Mouse (Mus musculus) myocyte (in vitro differentiated cells): ENCODE results near the gene Fam131c. TPM values are rescaled to one million over a fixed set of nuclear protein-coding genes. Genes with fewer than 3 reads are reported as not detected.

Experiments
- H3K27me3 ChIP-seq: one replicate; pipeline ENCODE4 v1.6.1; 2011; ENCODE audit not compliant: control insufficient read depth, insufficient read depth, insufficient read length
- H3K36me3 ChIP-seq: one replicate; pipeline ENCODE4 v1.6.1; 2011; ENCODE audit not compliant: control insufficient read depth, insufficient read depth
- H3K4me2 ChIP-seq: one replicate; pipeline ENCODE4 v1.6.1; 2011; ENCODE audit warnings: low read depth, control low read depth
- H3K4me3 ChIP-seq: one replicate; pipeline ENCODE4 v1.5.1; 2011; ENCODE audit warnings: mild to moderate bottlenecking, control low read depth, moderate library complexity
- H3K79me2 ChIP-seq: one replicate; pipeline ENCODE4 v1.6.1; 2011; ENCODE audit not compliant: control insufficient read depth, insufficient read depth
- H3ac ChIP-seq: one replicate; pipeline ENCODE4 v1.6.1; 2011; ENCODE audit not compliant: control insufficient read depth, insufficient read length
- CEBPB ChIP-seq: IDR thresholded peaks from 2 replicates; pipeline ENCODE4 v1.6.1; 2011; ENCODE audit warnings: mild to moderate bottlenecking, moderate library complexity; ENCODE audit not compliant: poor library complexity, insufficient read depth, severe bottlenecking
- E2F4 ChIP-seq: IDR thresholded peaks from one replicate; pipeline ENCODE4 v1.6.1; 2011; ENCODE audit warnings: mild to moderate bottlenecking, control low read depth, moderate library complexity; ENCODE audit not compliant: insufficient read depth
- MAX ChIP-seq: IDR thresholded peaks from one replicate; pipeline ENCODE4 v1.6.1; 2011; ENCODE audit warnings: low read depth, mild to moderate bottlenecking, control low read depth
- MYOD1 ChIP-seq, 3 experiments: IDR thresholded peaks; one replicate each; pipeline ENCODE4 v1.6.1; 2011; ENCODE audit warnings: control low read depth in 2 of 3, low read depth in 2 of 3, mild to moderate bottlenecking in 2 of 3, moderate library complexity in 1 of 3; ENCODE audit not compliant: insufficient read length in 2 of 3, control insufficient read depth in 1 of 3
- MYOG ChIP-seq, 3 experiments: IDR thresholded peaks; one replicate each; pipeline ENCODE4 v1.6.1; 2011; ENCODE audit warnings: control low read depth in 2 of 3, low read depth in 2 of 3, mild to moderate bottlenecking in 2 of 3; ENCODE audit not compliant: insufficient read length in 2 of 3, control insufficient read depth in 1 of 3, insufficient read depth in 1 of 3
- POLR2A ChIP-seq: IDR thresholded peaks from one replicate; pipeline ENCODE4 v1.6.1; 2011; ENCODE audit warnings: low read depth, mild to moderate bottlenecking, control low read depth, moderate library complexity; ENCODE audit not compliant: insufficient read length
- POLR2AphosphoS2 ChIP-seq: IDR thresholded peaks from one replicate; pipeline ENCODE4 v1.6.1; 2011; ENCODE audit warnings: low read depth, control low read depth; ENCODE audit not compliant: insufficient read length
- REST ChIP-seq: IDR thresholded peaks from one replicate; pipeline ENCODE4 v1.6.1; 2011; ENCODE audit warnings: mild to moderate bottlenecking, control low read depth, moderate library complexity; ENCODE audit not compliant: insufficient read depth, insufficient read length
- SRF ChIP-seq: IDR thresholded peaks from one replicate; pipeline ENCODE4 v1.6.1; 2011; ENCODE audit warnings: low read depth; ENCODE audit not compliant: control insufficient read depth, insufficient read length
- TCF12 ChIP-seq: IDR thresholded peaks from one replicate; pipeline ENCODE4 v1.6.1; 2011; ENCODE audit warnings: mild to moderate bottlenecking, control low read depth; ENCODE audit not compliant: poor library complexity, insufficient read depth, severe bottlenecking
- TCF3 ChIP-seq: IDR thresholded peaks from one replicate; pipeline ENCODE4 v1.6.1; 2011; ENCODE audit warnings: low read depth, control low read depth; ENCODE audit not compliant: insufficient read length
- USF1 ChIP-seq: IDR thresholded peaks from one replicate; pipeline ENCODE4 v1.6.1; 2011; ENCODE audit warnings: low read depth, mild to moderate bottlenecking, control low read depth, moderate library complexity
- polyA plus RNA-seq: library from polyadenylated mRNA; unstranded; fragments of >200 nt; fragmentation: generic; extraction: Trizol; gene quantifications from one replicate; pipeline ENCODE4 v1.2.1, GENCODE M21; 2012; ENCODE audit warnings: missing spikeins

The Fam131c gene
- polyA plus RNA-seq, 1 experiment, result 0.77 TPM

DNA sequence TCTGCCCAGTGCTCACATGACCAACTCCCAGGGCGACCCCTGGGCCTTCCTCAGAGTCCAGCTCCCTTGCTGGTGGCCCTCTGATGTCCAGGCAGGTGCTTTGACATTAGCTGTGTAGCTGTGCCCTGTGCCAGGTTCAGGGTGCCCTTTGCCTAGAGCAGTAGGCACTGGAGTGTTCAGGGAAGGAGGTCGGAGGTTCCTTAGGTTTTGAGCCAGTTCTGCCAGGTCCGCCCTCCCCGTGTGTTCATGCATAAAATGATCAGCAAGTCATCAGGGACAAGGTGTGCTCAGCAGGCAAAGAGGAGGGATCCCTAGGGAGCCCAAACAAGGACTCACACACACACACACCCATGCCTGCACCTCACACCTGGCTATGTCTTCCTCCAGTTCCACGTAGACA is 15.0 kb upstream of the Fam131c start:
- Histone ChIP-seq H3K27me3 (no peaks in the 10 kb centered on the region), H3K36me3 (no peaks in the 10 kb centered on the region), H3K4me2 (no peak overlapping the region), H3ac (no peak overlapping the region), H3K79me2 (no peaks in the 10 kb centered on the region), H3K4me3 (no peak overlapping the region)
- no peak for TF ChIP-seq E2F4
- TF ChIP-seq TCF3, result no peak
- no peak for TF ChIP-seq USF1

DNA sequence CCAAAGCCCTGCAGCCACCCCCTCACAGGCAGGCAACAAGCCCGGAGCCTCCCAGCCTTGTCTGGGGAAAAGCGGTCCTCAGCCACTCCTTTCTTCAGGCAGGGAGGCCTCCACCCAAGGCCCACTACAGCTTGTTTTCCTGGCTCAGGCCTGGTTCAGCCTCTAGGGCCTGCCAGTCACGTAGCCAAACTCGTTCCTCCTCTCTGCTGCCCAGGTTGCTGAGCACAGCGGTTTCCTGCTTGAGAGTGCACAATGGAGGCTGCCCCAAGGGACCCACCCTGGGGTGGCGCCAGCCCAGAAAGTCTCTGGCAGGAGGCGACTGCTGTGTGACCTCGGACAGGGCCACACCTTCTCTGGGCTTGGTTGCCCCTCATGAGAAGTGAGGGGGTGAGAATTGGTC is 14.2 kb upstream of the Fam131c start:
- H3ac ChIP-seq, result no peak overlapping the region
- no peaks in the 10 kb centered on the region for H3K27me3 ChIP-seq
- no peak overlapping the region for H3K4me2 ChIP-seq
- TF ChIP-seq MYOD1 (IDR thresholded peaks at IDR 0.05; ENCODE audit: control insufficient read depth in 1 of 3, insufficient read length in 2 of 3, low read depth in 2 of 3) (no peak), TCF12 (no peak), USF1 (no peak), POLR2A (no peak)
- no peaks in the 10 kb centered on the region for H3K36me3 ChIP-seq
- no peak overlapping the region for H3K4me3 ChIP-seq
- H3K79me2 ChIP-seq, result no peaks in the 10 kb centered on the region

DNA sequence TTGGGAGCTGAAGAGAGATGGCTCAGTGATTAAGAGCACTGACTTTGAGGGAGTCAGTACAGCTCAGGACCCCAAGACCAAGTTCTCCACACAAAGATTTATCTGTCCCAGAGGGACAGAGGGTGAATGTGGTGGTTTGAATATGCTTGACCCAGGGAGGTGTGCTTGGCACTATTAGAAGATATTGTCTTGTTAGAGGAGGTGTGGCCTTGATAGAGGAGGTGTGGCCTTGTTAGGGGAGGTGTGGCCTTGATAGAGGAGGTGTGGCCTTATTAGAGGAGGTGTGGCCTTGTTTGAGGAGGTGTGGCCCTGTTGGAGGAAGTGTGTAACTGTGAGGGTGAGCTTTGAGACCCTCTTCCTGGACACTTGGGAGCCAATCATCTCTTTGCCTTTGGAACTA is 10.2 kb upstream of the Fam131c start:
- H3K79me2 ChIP-seq, result no peaks in the 10 kb centered on the region
- no peaks in the 10 kb centered on the region for H3K27me3 ChIP-seq
- H3K4me2 ChIP-seq, result no peak overlapping the region
- H3ac ChIP-seq, result no peak overlapping the region
- H3K36me3 ChIP-seq, result no peaks in the 10 kb centered on the region
- TF ChIP-seq USF1 (no peak), TCF3 (no peak), MYOD1 (IDR thresholded peaks at IDR 0.05; ENCODE audit: control insufficient read depth in 1 of 3, insufficient read length in 2 of 3, low read depth in 2 of 3) (no peak), SRF (no peak), REST (no peak), MAX (no peak), CEBPB (no peak), POLR2AphosphoS2 (no peak), POLR2A (no peak), MYOG (IDR thresholded peaks at IDR 0.05; ENCODE audit: control insufficient read depth in 1 of 3, insufficient read depth in 1 of 3, insufficient read length in 2 of 3, low read depth in 2 of 3) (no peak), TCF12 (no peak), E2F4 (no peak)
- H3K4me3 ChIP-seq, result no peak overlapping the region

DNA sequence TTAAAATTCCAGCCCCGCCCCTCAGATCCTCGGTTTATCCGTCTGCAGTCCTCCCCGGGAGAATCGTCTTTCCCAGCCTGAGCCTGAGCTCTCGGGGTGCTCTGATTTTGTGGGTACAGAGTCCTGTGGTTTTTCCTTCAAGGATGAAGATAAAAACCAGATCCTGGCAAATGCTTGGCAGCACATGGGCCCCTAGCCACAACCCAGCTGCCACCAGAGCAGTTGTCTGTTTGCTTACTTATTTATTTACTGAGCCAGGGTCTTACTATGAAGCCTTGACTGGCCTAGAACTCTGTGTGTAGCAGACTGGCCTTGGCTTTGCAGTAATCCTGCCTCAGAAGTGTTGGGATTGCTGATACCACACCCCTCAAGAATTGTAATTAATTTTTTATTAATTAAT is 8.8 kb upstream of the Fam131c start:
- TF ChIP-seq TCF3, result peak; percentile 4
- no peak for TF ChIP-seq TCF12
- TF ChIP-seq E2F4, result no peak
- TF ChIP-seq MYOD1 (IDR thresholded peaks at IDR 0.05; ENCODE audit: control insufficient read depth in 1 of 3, insufficient read length in 2 of 3, low read depth in 2 of 3), result peak in 2 of 3 experiments; percentile 42 to 65
- no peak for TF ChIP-seq MAX
- TF ChIP-seq MYOG (IDR thresholded peaks at IDR 0.05; ENCODE audit: control insufficient read depth in 1 of 3, insufficient read depth in 1 of 3, insufficient read length in 2 of 3, low read depth in 2 of 3), result peak; percentile 13 to 83 (median 36)
- TF ChIP-seq POLR2AphosphoS2, result no peak
- no peak for TF ChIP-seq CEBPB
- TF ChIP-seq POLR2A, result no peak
- no peak for TF ChIP-seq SRF
- TF ChIP-seq REST, result no peak
- no peak for TF ChIP-seq USF1
- H3K4me3 ChIP-seq, result no peak overlapping the region
- H3K4me2 ChIP-seq, result no peak overlapping the region

DNA sequence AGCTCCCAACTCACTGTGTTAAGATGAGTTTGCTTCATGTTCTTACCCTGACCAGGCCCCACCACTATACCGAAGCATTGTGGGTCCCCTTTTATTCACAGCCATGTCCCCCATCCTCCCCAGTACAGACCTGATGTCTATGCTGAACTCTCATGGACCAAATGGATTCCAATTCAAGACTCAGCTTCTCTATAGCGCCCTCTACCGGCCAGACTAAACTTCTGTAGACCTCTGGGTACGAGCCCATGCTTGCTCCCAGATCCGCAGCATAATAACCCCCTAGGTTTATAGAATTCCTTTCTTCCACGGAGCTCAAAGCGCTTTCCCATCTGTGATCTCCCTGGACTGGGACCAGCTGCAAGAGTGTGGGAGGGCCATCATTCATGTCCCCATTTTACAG is 7.2 kb upstream of the Fam131c start:
- no peak for TF ChIP-seq TCF3
- no peak for TF ChIP-seq MYOG (IDR thresholded peaks at IDR 0.05; ENCODE audit: control insufficient read depth in 1 of 3, insufficient read depth in 1 of 3, insufficient read length in 2 of 3, low read depth in 2 of 3)
- TF ChIP-seq MYOD1 (IDR thresholded peaks at IDR 0.05; ENCODE audit: control insufficient read depth in 1 of 3, insufficient read length in 2 of 3, low read depth in 2 of 3), result no peak
- TF ChIP-seq E2F4, result no peak
- TF ChIP-seq TCF12, result no peak
- no peak for TF ChIP-seq MAX
- no peak for TF ChIP-seq USF1
- no peak for TF ChIP-seq POLR2A
- Histone ChIP-seq H3K36me3 (no peaks in the 10 kb centered on the region), H3K79me2 (no peaks in the 10 kb centered on the region)

More for the DNA sequence above, 8.8 kb upstream of the Fam131c start:
- Histone ChIP-seq H3ac (no peak overlapping the region), H3K36me3 (no peaks in the 10 kb centered on the region), H3K27me3 (no peaks in the 10 kb centered on the region), H3K79me2 (no peaks in the 10 kb centered on the region)

More for the DNA sequence above, 7.2 kb upstream of the Fam131c start:
- Histone ChIP-seq H3ac (no peak overlapping the region), H3K4me3 (no peak overlapping the region), H3K27me3 (no peaks in the 10 kb centered on the region), H3K4me2 (no peak overlapping the region)
